Mouse (Mus musculus) stomach, embryonic 15.5 days (tissue): ENCODE data around the gene Hilpda. TPM values are rescaled to one million over a fixed set of nuclear protein-coding genes. Genes with fewer than 3 reads are reported as not detected.
A peak's percentile ranks its signal among the peaks of the same experiment; 100 is the strongest.

Source experiments
- ATAC-seq: fragments of 200-750 bp; cut with Nextera tagmentation; 2 replicates; pipeline ENCODE4 v1.8.0; 2017; ENCODE audit warnings: low read depth, moderate number of reproducible peaks, moderate TSS enrichment; ENCODE audit not compliant: insufficient read depth, low FRiP score
- H3K27ac ChIP-seq: fragments of 300-500 bp; sonication (generic); 2 replicates; pipeline ENCODE4 v1.5.1; 2015; ENCODE audit warnings: mild to moderate bottlenecking, inconsistent platforms
- H3K27me3 ChIP-seq: fragments of 300-500 bp; sonication (generic); replicated peaks from 2 replicates; pipeline ENCODE4 v1.6.1; 2015; ENCODE audit warnings: inconsistent platforms
- H3K36me3 ChIP-seq: fragments of 300-500 bp; sonication (generic); 2 replicates; pipeline ENCODE4 v1.6.1; 2015; ENCODE audit warnings: inconsistent platforms
- H3K4me1 ChIP-seq: fragments of 300-500 bp; sonication (generic); 2 replicates; pipeline ENCODE4 v1.6.1; 2015; ENCODE audit warnings: inconsistent platforms
- H3K4me2 ChIP-seq: fragments of 300-500 bp; sonication (generic); 2 replicates; pipeline ENCODE4 v1.6.1; 2015; ENCODE audit warnings: mild to moderate bottlenecking, inconsistent platforms
- H3K4me3 ChIP-seq: fragments of 300-500 bp; sonication (generic); replicated peaks from 2 replicates; pipeline ENCODE4 v1.5.1; 2015; ENCODE audit warnings: inconsistent platforms
- H3K9ac ChIP-seq: fragments of 300-500 bp; sonication (generic); 2 replicates; pipeline ENCODE4 v1.6.1; 2015; ENCODE audit warnings: inconsistent platforms
- H3K9me3 ChIP-seq: fragments of 300-500 bp; sonication (generic); 2 replicates; pipeline ENCODE4 v1.6.1; 2016; ENCODE audit warnings: inconsistent platforms
- WGBS: fragments of 180-500 bp; shearing (Covaris S2); methylation state at CpG from one replicate; pipeline ENCODE4 v1.1.7; 2015; 5-methylcytosine and 5-hydroxymethylcytosine counted together
- polyA plus RNA-seq: library from polyadenylated mRNA; unstranded; fragments of >200 nt; fragmentation: Nextera tagmentation; extraction: Ambion mirVana; gene quantifications from 2 replicates; pipeline ENCODE4 v1.2.1, GENCODE M21; 2015

Gene Hilpda
- polyA plus RNA-seq, 1 experiment from 2014 or later = 34.6 TPM

- Histone ChIP-seq H3K27me3 (no peaks in the 10 kb centered on the region), H3K9ac (no peak within 1 kb of the TSS), H3K4me2 (no peak within 1 kb of the TSS), H3K4me3 (no peak within 1 kb of the TSS), H3K27ac (no peak within 1 kb of the TSS), H3K36me3 (no peaks in the 10 kb centered on the region), H3K4me1 (peaks cover 5% of the 10 kb centered on the region; the same call in 1 of the 2 replicates), H3K9me3 (no peaks in the 10 kb centered on the region)
- peak; percentile 58; the same call in 1 of the 2 replicates for ATAC-seq
- 34% methylated on average over 5 of the region's 5 CpGs for WGBS
Observed at GRCm38 (mm10) chr6:29318879-29319278, 46.6 kb downstream of the Hilpda start, which contains the start of gene Fam71f1. Gene Fam71f1, plus strand, starts transcription at chr6:29319140.

- Histone ChIP-seq H3K4me1 (peaks cover 5% of the 10 kb centered on the region; the same call in 1 of the 2 replicates), H3K9me3 (no peaks in the 10 kb centered on the region), H3K36me3 (no peaks in the 10 kb centered on the region), H3K4me3 (no peak overlapping the region), H3K27ac (no peak overlapping the region), H3K4me2 (no peak overlapping the region), H3K9ac (no peak overlapping the region), H3K27me3 (no peaks in the 10 kb centered on the region)
- 79% methylated on average over 6 of the region's 6 CpGs for WGBS
- ATAC-seq = no peak
Observed at GRCm38 (mm10) chr6:29321586-29321985, 49.3 kb downstream of the Hilpda start.

GRCm38 (mm10) chr6:29322147-29322546 is 49.9 kb downstream of the Hilpda start:
- Histone ChIP-seq H3K9ac (no peak overlapping the region), H3K27me3 (no peaks in the 10 kb centered on the region), H3K36me3 (no peaks in the 10 kb centered on the region), H3K27ac (no peak overlapping the region), H3K4me1 (peaks cover 5% of the 10 kb centered on the region; the same call in 1 of the 2 replicates), H3K9me3 (no peaks in the 10 kb centered on the region), H3K4me3 (no peak overlapping the region), H3K4me2 (no peak overlapping the region)
- WGBS = 92% methylated on average over 7 of the region's 7 CpGs
- ATAC-seq = no peak

DNA sequence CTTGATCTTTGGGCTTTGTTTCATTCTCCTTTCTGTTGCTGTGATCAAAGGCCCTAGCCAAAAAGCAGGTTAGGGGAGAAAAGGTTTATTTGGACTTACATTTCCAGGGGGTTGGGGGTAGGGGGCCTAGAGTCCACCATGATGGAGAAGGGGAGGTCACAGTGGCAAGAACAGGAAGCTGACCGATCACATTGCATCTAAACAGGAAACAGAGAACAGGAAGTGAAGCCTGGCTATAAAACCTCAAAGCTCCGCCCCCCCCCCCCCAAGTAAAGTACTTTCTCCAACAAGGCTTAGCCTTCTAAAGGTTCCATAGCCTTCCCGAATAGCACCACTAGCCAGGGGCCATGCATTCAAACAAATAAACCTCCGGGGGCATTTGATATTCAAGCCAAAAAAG is 50.4 kb downstream of the Hilpda start:
- no peak for ATAC-seq
- H3K4me2 ChIP-seq = no peak overlapping the region
- H3K4me3 ChIP-seq = no peak overlapping the region
- H3K27me3 ChIP-seq = no peaks in the 10 kb centered on the region
- no peak overlapping the region for H3K9ac ChIP-seq
- no peaks in the 10 kb centered on the region for H3K36me3 ChIP-seq
- H3K27ac ChIP-seq = no peak overlapping the region
- WGBS = 75% methylated on average over 4 of the region's 4 CpGs
- H3K9me3 ChIP-seq = no peaks in the 10 kb centered on the region
- H3K4me1 ChIP-seq = peaks cover 5% of the 10 kb centered on the region; the same call in 1 of the 2 replicates

Other genes with a start within 250 kb of the Hilpda start
- not detected in 2 replicates for gene Lep, start 212.3 kb upstream of the Hilpda start, polyA plus RNA-seq
- 27.6 and 28.1 TPM in 2 replicates for gene Rbm28, start 107.5 kb upstream of the Hilpda start, polyA plus RNA-seq
- 0.58 and 0.68 TPM in 2 replicates for gene Prrt4, start 92.9 kb upstream of the Hilpda start, polyA plus RNA-seq
- 45.8 and 46.0 TPM in 2 replicates for gene Impdh1, start 56.1 kb upstream of the Hilpda start, polyA plus RNA-seq
- 0.27 and 0.44 TPM in 2 replicates for gene Fam71f2, start 7.1 kb downstream of the Hilpda start, polyA plus RNA-seq
- 0.09 and 0.13 TPM in 2 replicates for gene Fam71f1, start 46.7 kb downstream of the Hilpda start, polyA plus RNA-seq
- 327 and 341 TPM in 2 replicates for gene Calu, start 75.6 kb downstream of the Hilpda start, polyA plus RNA-seq
- gene Opn1sw, start 116.0 kb downstream of the Hilpda start, polyA plus RNA-seq = 0.30 and 0.43 TPM in 2 replicates
- gene Ccdc136, start 123.8 kb downstream of the Hilpda start, polyA plus RNA-seq = 12.2 and 12.4 TPM in 2 replicates
- 12.1 and 13.6 TPM in 2 replicates for gene Flnc, start 160.8 kb downstream of the Hilpda start, polyA plus RNA-seq
- gene Atp6v1f, start 195.2 kb downstream of the Hilpda start, polyA plus RNA-seq = 244 and 256 TPM in 2 replicates
- 0.24 TPM in 1 of 2 replicates, not detected in the other for gene Atp6v1fnb, start 198.9 kb downstream of the Hilpda start, polyA plus RNA-seq
- 20.3 and 20.7 TPM in 2 replicates for gene Kcp, start 235.5 kb downstream of the Hilpda start, polyA plus RNA-seq